In genomic region chr10:75893089-75893750, GRCm38 (mm10) we compare ENCODE assay signal across 8 mouse cellular contexts. TPM values are rescaled to one million over a fixed set of nuclear protein-coding genes. Genes with fewer than 3 reads are reported as not detected.
DNase-seq lines count a peak whose midpoint lies in the region; ATAC-seq lines count a peak whose summit lies in the region.

Gene Derl3 (plus strand): TSS chr10:75893413.

- peaks cover 39% of the 10 kb centered on the region for H3K36me3 ChIP-seq in hindbrain, embryonic 14.5 days (replicated peaks; ENCODE audit: control insufficient read depth, insufficient read depth)

- H3K9ac ChIP-seq in hindbrain, embryonic 14.5 days = peak within 1 kb of the TSS; percentile 37; the same call in 1 of the 2 replicates

- H3K9me3 ChIP-seq in hindbrain, embryonic 14.5 days (ENCODE audit: control insufficient read depth, low read length) = no peaks in the 10 kb centered on the region

- no peak within 1 kb of the TSS; the same call in 1 of the 2 replicates for H3K27ac ChIP-seq in hindbrain, embryonic 14.5 days

- WGBS in hindbrain, embryonic 14.5 days = 2% methylated on average over 51 of the region's 51 CpGs

- H3K4me1 ChIP-seq in hindbrain, embryonic 14.5 days (replicated peaks; ENCODE audit: control insufficient read depth, insufficient read depth, low read length) = peaks cover 5% of the 10 kb centered on the region; the same call in 1 of the 2 replicates

- DNase-seq in R1 (ENCODE audit: low read depth, low spot score) = peak; percentile 100
- peak; percentile 94 to 96 for DNase-seq in cerebellum, postnatal 25 days
- DNase-seq in frontal cortex, postnatal 36 days (ENCODE audit: low spot score in 2 of 2) = peak; percentile 96 to 97
- peak; percentile 93 for DNase-seq in hindbrain, embryonic 14.5 days (ENCODE audit: low spot score)
- DNase-seq in layer of hippocampus, postnatal 25 days (ENCODE audit: extremely low spot score in 1 of 2, low spot score in 1 of 2) = peak; percentile 80 to 87
- DNase-seq in lung, postnatal 14 days = peak; percentile 89
- DNase-seq in retina, adult 2 months (ENCODE audit: low read depth, low spot score) = peak; percentile 76
- DNase-seq in thymus, postnatal 25 days = peak; percentile 95

- ATAC-seq in hindbrain, embryonic 14.5 days (ENCODE audit: low FRiP score) = peak; percentile 99

- H3K4me2 ChIP-seq in hindbrain, embryonic 14.5 days (replicated peaks) = peak within 1 kb of the TSS; percentile 80

- peak within 1 kb of the TSS; percentile 32 for H3K4me3 ChIP-seq in hindbrain, embryonic 14.5 days (replicated peaks; ENCODE audit: low read length)

- H3K27me3 ChIP-seq in hindbrain, embryonic 14.5 days (ENCODE audit: control insufficient read depth, insufficient read depth, low read length) = no peaks in the 10 kb centered on the region

RNA-seq across cellular contexts. Expression of gene Derl3, which starts in this region (rescaled TPM):
- polyA plus RNA-seq in hindbrain, embryonic 14.5 days (2014; fragmentation: Nextera tagmentation; extraction: Ambion mirVana) = 0.91 and 1.5 TPM in 2 replicates
- total RNA-seq in layer of hippocampus, postnatal 25 days (2021) = 1 to 10 TPM; 3.8 to 4.7 TPM
